Mouse (Mus musculus): ENCODE measurements around the gene Gm10647. TPM values are rescaled to one million over a fixed set of nuclear protein-coding genes. Genes with fewer than 3 reads are reported as not detected.

The Gm10647 gene
- polyA plus RNA-seq, 1 experiment = not detected

- 19% methylated on average over 7 of the region's 7 CpGs for WGBS
- H3K4me1 ChIP-seq (ENCODE audit: control insufficient read depth, insufficient read depth, low read length) = peaks cover 11% of the 10 kb centered on the region
- TF ChIP-seq POLR2A (IDR thresholded peaks at IDR 0.05; ENCODE audit: insufficient read depth, low read depth, low read length) = no peak
- TF ChIP-seq CTCF (IDR thresholded peaks at IDR 0.05; ENCODE audit: insufficient read depth, low read depth, low read length) = no peak
- H3K4me3 ChIP-seq (ENCODE audit: insufficient read depth, low read depth, low read length) = peak overlapping the region; percentile 92
- no peak overlapping the region for H3K27ac ChIP-seq (ENCODE audit: insufficient read depth, low read depth, low read length)
Measured at GRCm38 (mm10) chr9:66833851-66834250, 37.0 kb downstream of the Gm10647 start.

GRCm38 (mm10) chr9:66834318-66835096, 37.7 kb downstream of the Gm10647 start, which contains the start of gene Aph1c:
Gene Aph1c, minus strand, starts transcription at chr9:66834726.
- peak within 1 kb of the TSS; percentile 92 for H3K4me3 ChIP-seq (ENCODE audit: insufficient read depth, low read depth, low read length)
- WGBS = under 1% methylated on average over 58 of the region's 58 CpGs
- H3K27ac ChIP-seq (ENCODE audit: insufficient read depth, low read depth, low read length) = peak within 1 kb of the TSS; percentile 52
- peaks cover 11% of the 10 kb centered on the region for H3K4me1 ChIP-seq (ENCODE audit: control insufficient read depth, insufficient read depth, low read length)
- TF ChIP-seq CTCF (IDR thresholded peaks at IDR 0.05; ENCODE audit: insufficient read depth, low read depth, low read length) (no peak), POLR2A (IDR thresholded peaks at IDR 0.05; ENCODE audit: insufficient read depth, low read depth, low read length) (peak; percentile 26; the same call in 1 of the 2 replicates)

GRCm38 (mm10) chr9:66835097-66835480, 38.2 kb downstream of the Gm10647 start:
- Histone ChIP-seq H3K27ac (ENCODE audit: insufficient read depth, low read depth, low read length) (no peak overlapping the region), H3K4me3 (ENCODE audit: insufficient read depth, low read depth, low read length) (peak overlapping the region; percentile 92), H3K4me1 (ENCODE audit: control insufficient read depth, insufficient read depth, low read length) (peaks cover 11% of the 10 kb centered on the region)
- WGBS = under 1% methylated on average over 24 of the region's 24 CpGs
- TF ChIP-seq CTCF (IDR thresholded peaks at IDR 0.05; ENCODE audit: insufficient read depth, low read depth, low read length) (no peak), POLR2A (IDR thresholded peaks at IDR 0.05; ENCODE audit: insufficient read depth, low read depth, low read length) (no peak; the same call in 1 of the 2 replicates)

- TF ChIP-seq CTCF (IDR thresholded peaks at IDR 0.05; ENCODE audit: insufficient read depth, low read depth, low read length) (no peak), POLR2A (IDR thresholded peaks at IDR 0.05; ENCODE audit: insufficient read depth, low read depth, low read length) (no peak)
- Histone ChIP-seq H3K4me1 (ENCODE audit: control insufficient read depth, insufficient read depth, low read length) (no peaks in the 10 kb centered on the region), H3K27ac (ENCODE audit: insufficient read depth, low read depth, low read length) (no peak overlapping the region), H3K4me3 (ENCODE audit: insufficient read depth, low read depth, low read length) (no peak overlapping the region)
- 97% methylated on average over 5 of the region's 5 CpGs for WGBS
Measured at GRCm38 (mm10) chr9:66846822-66847221, 50.0 kb downstream of the Gm10647 start.

Other genes with a start within 250 kb of the Gm10647 start
- 943 TPM in 1 of 2 replicates, not detected in the other for gene Usp3, start 203.9 kb upstream of the Gm10647 start, polyA plus RNA-seq (2012; ENCODE audit: insufficient read depth, insufficient read length, low replicate concordance, missing spikeins)
- not detected in 2 replicates for gene Car12, start 83.4 kb upstream of the Gm10647 start, polyA plus RNA-seq (2012; ENCODE audit: insufficient read depth, insufficient read length, low replicate concordance, missing spikeins)
- not detected in 2 replicates for gene Aph1b, start 1.5 kb upstream of the Gm10647 start, polyA plus RNA-seq (2012; ENCODE audit: insufficient read depth, insufficient read length, low replicate concordance, missing spikeins)
- gene Aph1c, start 37.7 kb downstream of the Gm10647 start, polyA plus RNA-seq (2012; ENCODE audit: insufficient read depth, insufficient read length, low replicate concordance, missing spikeins) = not detected in 2 replicates
- 96.8 TPM in 1 of 2 replicates, not detected in the other for gene Rab8b, start 122.6 kb downstream of the Gm10647 start, polyA plus RNA-seq (2012; ENCODE audit: insufficient read depth, insufficient read length, low replicate concordance, missing spikeins)
- gene Rps27l, start 149.0 kb downstream of the Gm10647 start, polyA plus RNA-seq (2012; ENCODE audit: insufficient read depth, insufficient read length, low replicate concordance, missing spikeins) = not detected in 2 replicates
- gene Lactb, start 178.4 kb downstream of the Gm10647 start, polyA plus RNA-seq (2012; ENCODE audit: insufficient read depth, insufficient read length, low replicate concordance, missing spikeins) = not detected in 2 replicates